Mouse (Mus musculus) kidney, adult 2 months (tissue): ENCODE measurements at regions not wholly inside any gene's neighbourhood (a gene's known extent, or its start where the extent isn't known, plus 50 kb on each side); places are given as distances from the start of the nearest gene placed in this dataset.

Experiments used
- CTCF ChIP-seq: fragments of 200-500 bp; conservative IDR thresholded peaks from 2 replicates; pipeline ENCODE4 v1.5.1; 2011; ENCODE audit warnings: low read depth, mild to moderate bottlenecking, control low read depth, low read length, moderate library complexity, mixed read lengths; ENCODE audit not compliant: insufficient read depth, insufficient read length
- POLR2A ChIP-seq: fragments of 200-500 bp; IDR thresholded peaks from one replicate; pipeline ENCODE4 v1.6.1; 2011; ENCODE audit warnings: low read depth, low read length, control low read depth

DNA sequence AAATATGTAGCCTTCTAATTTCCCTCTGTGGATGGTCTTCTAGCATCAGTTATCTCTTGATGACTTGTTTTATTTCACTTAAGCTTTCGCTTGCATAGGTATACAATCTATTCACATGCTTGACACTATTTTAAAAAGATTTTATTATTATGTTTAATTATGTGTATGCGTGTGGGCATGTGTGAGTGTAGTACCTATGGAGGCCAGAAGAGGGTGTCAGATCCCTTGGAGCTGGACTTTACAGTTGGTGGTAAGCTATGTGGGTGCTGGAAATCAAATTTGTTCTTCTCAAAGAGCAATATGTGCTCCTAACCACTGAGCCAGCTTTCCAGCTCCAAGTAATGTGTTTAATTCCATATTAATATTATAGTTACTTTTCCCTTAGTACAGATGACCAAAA is 372.6 kb upstream of the Camk1g start:
- TF ChIP-seq POLR2A (no peak), CTCF (no peak)
